Mouse (Mus musculus): Measurements from ENCODE around the gene Arl2bp.

Arl2bp gene

GRCm38 (mm10) chr8:94695994-94696384 lies 29.6 kb downstream of the Arl2bp start, which contains the start of gene Pllp:
TSS of gene Pllp (minus strand) at chr8:94696278.
- no peak for DNase-seq

GRCm38 (mm10) chr8:94696566-94696965 lies 30.2 kb downstream of the Arl2bp start:
- DNase-seq: no peak

GRCm38 (mm10) chr8:94697956-94698355 lies 31.6 kb downstream of the Arl2bp start:
- DNase-seq: no peak

GRCm38 (mm10) chr8:94699366-94699765 lies 33.0 kb downstream of the Arl2bp start:
- no peak for DNase-seq

GRCm38 (mm10) chr8:94700421-94700935 lies 34.1 kb downstream of the Arl2bp start:
- DNase-seq: no peak

- DNase-seq: no peak
These were observed 35.8 kb downstream of the Arl2bp start for GRCm38 (mm10) chr8:94702156-94702555.

- peak; percentile 67 for DNase-seq
These were observed 36.7 kb downstream of the Arl2bp start for GRCm38 (mm10) chr8:94702844-94703813.

- DNase-seq: peak; percentile 99
These were observed 37.7 kb downstream of the Arl2bp start for GRCm38 (mm10) chr8:94703972-94704668.

- DNase-seq: no peak
These were observed 38.2 kb downstream of the Arl2bp start for GRCm38 (mm10) chr8:94704669-94704984.

GRCm38 (mm10) chr8:94705581-94706245 lies 39.3 kb downstream of the Arl2bp start:
- DNase-seq: no peak

- no peak for DNase-seq
These were observed 40.5 kb downstream of the Arl2bp start for GRCm38 (mm10) chr8:94706732-94707395.

- no peak for DNase-seq
These were observed 43.9 kb downstream of the Arl2bp start for GRCm38 (mm10) chr8:94710336-94710735.

GRCm38 (mm10) chr8:94711160-94711718 lies 44.8 kb downstream of the Arl2bp start:
- DNase-seq: no peak

GRCm38 (mm10) chr8:94714556-94714955 lies 48.2 kb downstream of the Arl2bp start:
- no peak for DNase-seq

GRCm38 (mm10) chr8:94715871-94716270 lies 49.5 kb downstream of the Arl2bp start:
- DNase-seq: no peak

- DNase-seq: no peak
These were observed 50.4 kb downstream of the Arl2bp start for GRCm38 (mm10) chr8:94716841-94717240.
